Mouse (Mus musculus): ENCODE measurements at regions not wholly inside any gene's neighbourhood (a gene's known extent, or its start where the extent isn't known, plus 50 kb on each side); places are given as distances from the start of the nearest gene placed in this dataset.

GRCm38 (mm10) chr3:58342096-58342495 lies 72.4 kb upstream of the Tsc22d2 start:
- H3K27ac ChIP-seq, result no peak overlapping the region
- no peaks in the 10 kb centered on the region for H3K27me3 ChIP-seq (replicated peaks)
- no peaks in the 10 kb centered on the region for H3K9me3 ChIP-seq
- no peaks in the 10 kb centered on the region for H3K36me3 ChIP-seq
- H3K4me1 ChIP-seq, result no peaks in the 10 kb centered on the region
- H3K9ac ChIP-seq, result no peak overlapping the region
- H3K4me3 ChIP-seq (replicated peaks), result no peak overlapping the region
- no peak overlapping the region for H3K4me2 ChIP-seq
- no peak for ATAC-seq (ENCODE audit: insufficient read depth, low FRiP score, low read depth)
- WGBS, result 74% methylated on average over 1 of the region's 1 CpGs

DNA sequence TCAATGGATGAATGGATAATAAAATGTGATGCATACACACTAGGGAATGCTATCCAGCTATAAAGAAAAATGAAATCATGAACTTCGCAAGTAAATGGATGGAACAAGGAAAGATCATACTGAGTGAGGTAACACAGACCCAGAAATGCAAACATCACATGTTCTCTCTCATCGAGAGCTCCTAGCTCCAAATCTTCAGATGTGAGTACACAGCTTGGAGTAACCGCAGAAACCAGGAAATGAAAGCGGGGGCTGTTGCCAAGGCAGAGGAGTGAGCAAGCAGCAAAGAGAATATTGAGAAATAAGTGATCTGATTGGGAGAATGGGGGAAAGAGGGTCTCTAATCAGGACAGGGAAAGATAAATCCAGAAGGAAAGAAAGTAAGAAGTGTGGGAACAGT lies 52.0 kb upstream of the Tsc22d2 start:
- WGBS, result 67% methylated on average over 4 of the region's 4 CpGs
- no peak for ATAC-seq (ENCODE audit: insufficient read depth, low FRiP score, low read depth)
- H3K4me3 ChIP-seq (replicated peaks), result no peak overlapping the region

DNA sequence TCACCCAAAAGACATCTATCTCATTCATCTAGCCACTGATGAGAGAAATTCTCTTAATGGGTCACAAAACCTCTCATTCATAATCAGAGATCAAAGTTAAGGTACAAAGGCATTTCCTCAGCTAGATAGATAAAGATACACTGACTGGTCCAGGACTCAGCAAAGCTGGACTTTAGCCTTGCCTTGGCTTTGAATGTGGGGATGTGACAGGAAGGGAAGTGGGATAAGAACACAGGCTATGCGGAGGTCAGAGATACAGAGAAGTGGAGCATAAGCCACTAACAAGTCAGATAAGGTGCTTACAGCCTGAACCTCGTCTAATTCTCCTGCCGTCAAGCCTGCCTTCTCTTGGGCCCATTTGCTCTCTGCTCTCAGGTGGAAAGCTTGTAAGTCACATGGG lies 50.0 kb upstream of the Tsc22d2 start:
- H3K36me3 ChIP-seq, result no peaks in the 10 kb centered on the region
- no peaks in the 10 kb centered on the region for H3K27me3 ChIP-seq (replicated peaks)
- no peak overlapping the region for H3K4me3 ChIP-seq (replicated peaks)
- no peaks in the 10 kb centered on the region for H3K9me3 ChIP-seq
- no peak overlapping the region for H3K9ac ChIP-seq
- H3K4me2 ChIP-seq, result no peak overlapping the region
- WGBS, result 69% methylated on average over 3 of the region's 3 CpGs
- H3K27ac ChIP-seq, result no peak overlapping the region
- ATAC-seq (ENCODE audit: insufficient read depth, low FRiP score, low read depth), result no peak
- no peaks in the 10 kb centered on the region for H3K4me1 ChIP-seq

More for the DNA sequence above, 52.0 kb upstream of the Tsc22d2 start:
- no peaks in the 10 kb centered on the region for H3K9me3 ChIP-seq
- H3K27me3 ChIP-seq (replicated peaks), result no peaks in the 10 kb centered on the region
- H3K27ac ChIP-seq, result no peak overlapping the region
- no peak overlapping the region for H3K9ac ChIP-seq
- no peaks in the 10 kb centered on the region for H3K4me1 ChIP-seq
- no peak overlapping the region for H3K4me2 ChIP-seq
- H3K36me3 ChIP-seq, result no peaks in the 10 kb centered on the region
